In genomic region chr5:26671478-26671877, GRCm38 (mm10) we compare ENCODE assay signal across 15 mouse cellular contexts.
"Had no signal": no experiment of that assay in that cellular context is flagged by ENCODE, and none has a peak within 500 bp of the region (broad histone marks: within the 10 kb centered on the region; RNA-seq: fewer than 3 reads in every experiment).

No protein-coding gene starts in this region.

- DNase-seq: liver, postnatal 0 days; lung, adult 2 months; lung, postnatal 14 days; lung, postnatal 36 days; retina, postnatal 1 day; right cerebral cortex, adult 18-20 months; right cerebral cortex, postnatal 25 days; right cerebral cortex, postnatal 4 days; spleen, adult 18-20 months; thymus, adult 18-20 months; thymus, postnatal 14 days; thymus, postnatal 4 days had no signal

- ATAC-seq: liver, postnatal 0 days; lung, postnatal 0 days; midbrain, embryonic 13.5 days; midbrain, embryonic 15.5 days had no signal
